Mouse (Mus musculus) embryonic facial prominence, embryonic 10.5 days (tissue): ENCODE measurements at regions not wholly inside any gene's neighbourhood (a gene's known extent, or its start where the extent isn't known, plus 50 kb on each side); places are given as distances from the start of the nearest gene placed in this dataset.

Source experiments
- DNase-seq: peaks from one replicate; pipeline ENCODE4 v3.0.0-alpha.2; 2017; ENCODE audit warnings: low spot score
- H3K27ac ChIP-seq: fragments of 300-500 bp; sonication (generic); replicated peaks from 2 replicates; pipeline ENCODE4 v1.5.1; 2016; ENCODE audit warnings: mild to moderate bottlenecking
- H3K27me3 ChIP-seq: fragments of 300-500 bp; sonication (generic); replicated peaks from 2 replicates; pipeline ENCODE4 v1.6.1; 2016; ENCODE audit warnings: low read depth, mild to moderate bottlenecking; ENCODE audit not compliant: poor library complexity, severe bottlenecking
- H3K36me3 ChIP-seq: fragments of 300-500 bp; sonication (generic); replicated peaks from 2 replicates; pipeline ENCODE4 v1.6.1; 2016; ENCODE audit warnings: mild to moderate bottlenecking, moderate library complexity
- H3K4me1 ChIP-seq: fragments of 300-500 bp; sonication (generic); 2 replicates; pipeline ENCODE4 v1.6.1; 2016
- H3K4me3 ChIP-seq: fragments of 300-500 bp; sonication (generic); 2 replicates; pipeline ENCODE4 v1.5.1; 2016; ENCODE audit warnings: mild to moderate bottlenecking, moderate library complexity
- H3K9me3 ChIP-seq: fragments of 300-500 bp; sonication (generic); 2 replicates; pipeline ENCODE4 v1.6.1; 2016; ENCODE audit warnings: mild to moderate bottlenecking
- WGBS: fragments of 180-500 bp; shearing (Covaris S2); methylation state at CpG from one replicate; pipeline ENCODE4 v1.1.7; 2016; 5-methylcytosine and 5-hydroxymethylcytosine counted together

- Histone ChIP-seq H3K4me1 (0 out of 2 replicates have a peak, but pooled peaks cover 12% of the 10 kb centered on the region), H3K36me3 (no peaks in the 10 kb centered on the region), H3K4me3 (no peak overlapping the region), H3K9me3 (no peaks in the 10 kb centered on the region), H3K27ac (no peak overlapping the region), H3K27me3 (no peaks in the 10 kb centered on the region)
- DNase-seq, result peak; percentile 18
- 66% methylated on average over 12 of the region's 12 CpGs for WGBS
Observed at GRCm38 (mm10) chr1:10880026-10880727, 533.7 kb upstream of the A830018L16Rik start.

GRCm38 (mm10) chr1:10898806-10899205, 515.1 kb upstream of the A830018L16Rik start:
- no peak overlapping the region for H3K27ac ChIP-seq
- no peaks in the 10 kb centered on the region for H3K9me3 ChIP-seq
- no peaks in the 10 kb centered on the region for H3K36me3 ChIP-seq
- DNase-seq, result no peak
- 88% methylated on average over 2 of the region's 2 CpGs for WGBS
- no peaks in the 10 kb centered on the region for H3K4me1 ChIP-seq
- no peaks in the 10 kb centered on the region for H3K27me3 ChIP-seq
- H3K4me3 ChIP-seq, result no peak overlapping the region

DNA sequence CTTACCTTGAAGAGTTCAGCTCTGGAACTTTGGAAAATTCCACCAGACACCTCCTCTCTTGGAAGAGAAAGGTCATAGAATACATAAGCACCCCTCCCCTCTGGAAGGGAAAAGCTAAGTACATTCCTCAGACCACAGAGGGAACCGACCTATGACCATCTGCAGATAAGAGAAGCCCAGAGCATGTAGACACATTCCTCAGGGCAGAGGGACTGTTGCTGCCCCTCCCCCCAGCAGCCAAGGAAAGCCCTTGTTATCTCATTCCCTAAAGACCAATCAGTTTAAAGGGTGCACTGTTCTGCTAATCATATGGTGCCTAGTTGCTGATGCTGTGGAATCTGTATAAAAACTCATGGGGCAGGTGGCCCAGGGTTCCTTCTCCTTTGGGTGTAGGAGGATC, 511.2 kb upstream of the A830018L16Rik start:
- 65% methylated on average over 1 of the region's 1 CpGs for WGBS
- no peak overlapping the region for H3K4me3 ChIP-seq
- H3K27me3 ChIP-seq, result no peaks in the 10 kb centered on the region

GRCm38 (mm10) chr1:10919958-10920357, 493.9 kb upstream of the A830018L16Rik start:
- no peak overlapping the region for H3K4me3 ChIP-seq
- no peaks in the 10 kb centered on the region for H3K4me1 ChIP-seq
- no peak overlapping the region for H3K27ac ChIP-seq
- H3K9me3 ChIP-seq, result no peaks in the 10 kb centered on the region
- no peaks in the 10 kb centered on the region for H3K27me3 ChIP-seq
- 92% methylated on average over 3 of the region's 3 CpGs for WGBS
- H3K36me3 ChIP-seq, result no peaks in the 10 kb centered on the region
- no peak for DNase-seq

More for the DNA sequence above, 511.2 kb upstream of the A830018L16Rik start:
- DNase-seq, result no peak
- H3K36me3 ChIP-seq, result no peaks in the 10 kb centered on the region
- H3K9me3 ChIP-seq, result no peaks in the 10 kb centered on the region
- no peak overlapping the region for H3K27ac ChIP-seq
- H3K4me1 ChIP-seq, result no peaks in the 10 kb centered on the region

GRCm38 (mm10) chr1:10932378-10933077, 481.4 kb upstream of the A830018L16Rik start:
- no peaks in the 10 kb centered on the region for H3K9me3 ChIP-seq
- 54% methylated on average over 5 of the region's 5 CpGs for WGBS
- no peaks in the 10 kb centered on the region for H3K27me3 ChIP-seq
- no peak overlapping the region for H3K27ac ChIP-seq
- H3K36me3 ChIP-seq, result no peaks in the 10 kb centered on the region
- DNase-seq, result no peak
- no peaks in the 10 kb centered on the region for H3K4me1 ChIP-seq
- H3K4me3 ChIP-seq, result no peak overlapping the region

DNA sequence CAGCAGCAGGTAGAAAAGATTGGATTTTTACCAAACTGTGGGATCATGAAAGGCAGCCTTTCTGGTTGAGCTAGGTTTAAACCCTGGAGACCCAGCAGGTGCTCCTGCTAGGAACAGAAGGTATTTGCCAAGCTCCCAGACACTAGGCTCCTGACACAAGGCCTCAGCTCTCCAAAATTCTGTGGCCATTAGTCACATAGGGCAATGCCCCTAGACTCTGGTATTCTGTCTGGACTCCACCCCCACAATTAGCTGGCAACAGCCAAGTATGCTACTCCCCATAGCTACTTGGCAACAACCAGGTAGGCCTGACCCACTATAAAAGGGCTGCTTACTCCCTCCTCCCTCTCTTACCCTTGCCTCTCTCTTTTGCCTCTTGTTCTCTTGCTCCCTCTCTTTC, 480.7 kb upstream of the A830018L16Rik start:
- no peak overlapping the region for H3K4me3 ChIP-seq
- no peak for DNase-seq
- H3K36me3 ChIP-seq, result no peaks in the 10 kb centered on the region
- no peaks in the 10 kb centered on the region for H3K9me3 ChIP-seq
- no peaks in the 10 kb centered on the region for H3K27me3 ChIP-seq
- no peaks in the 10 kb centered on the region for H3K4me1 ChIP-seq
- no peak overlapping the region for H3K27ac ChIP-seq

- WGBS, result 89% methylated on average over 3 of the region's 3 CpGs
- Histone ChIP-seq H3K9me3 (no peaks in the 10 kb centered on the region), H3K27ac (no peak overlapping the region), H3K27me3 (no peaks in the 10 kb centered on the region), H3K4me3 (no peak overlapping the region), H3K36me3 (no peaks in the 10 kb centered on the region), H3K4me1 (no peaks in the 10 kb centered on the region)
- DNase-seq, result no peak
Observed at GRCm38 (mm10) chr1:10938436-10938835, 475.5 kb upstream of the A830018L16Rik start.

DNA sequence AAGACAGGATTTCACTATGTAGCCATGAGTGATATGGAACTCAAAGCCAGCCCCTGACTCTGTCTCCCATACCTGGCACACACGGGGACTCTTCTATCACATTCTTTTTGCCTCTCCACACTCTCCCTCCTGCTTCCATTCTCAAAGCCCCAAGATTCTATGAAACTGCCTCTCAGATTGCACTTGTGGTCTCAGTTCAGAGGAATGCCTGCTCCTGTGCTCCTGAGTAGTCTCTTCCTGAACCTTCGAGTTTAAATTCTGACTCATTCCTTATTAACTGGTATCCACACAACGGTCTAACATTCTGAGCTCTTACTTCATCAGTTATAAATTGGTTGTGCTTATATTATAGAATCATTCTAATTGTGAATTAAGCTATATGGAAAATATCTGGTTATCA, 473.6 kb upstream of the A830018L16Rik start:
- H3K27ac ChIP-seq, result no peak overlapping the region
- no peak overlapping the region for H3K4me3 ChIP-seq
- no peaks in the 10 kb centered on the region for H3K27me3 ChIP-seq
- DNase-seq, result no peak
- no peaks in the 10 kb centered on the region for H3K36me3 ChIP-seq
- WGBS, result 80% methylated on average over 3 of the region's 3 CpGs
- H3K9me3 ChIP-seq, result no peaks in the 10 kb centered on the region
- no peaks in the 10 kb centered on the region for H3K4me1 ChIP-seq

DNA sequence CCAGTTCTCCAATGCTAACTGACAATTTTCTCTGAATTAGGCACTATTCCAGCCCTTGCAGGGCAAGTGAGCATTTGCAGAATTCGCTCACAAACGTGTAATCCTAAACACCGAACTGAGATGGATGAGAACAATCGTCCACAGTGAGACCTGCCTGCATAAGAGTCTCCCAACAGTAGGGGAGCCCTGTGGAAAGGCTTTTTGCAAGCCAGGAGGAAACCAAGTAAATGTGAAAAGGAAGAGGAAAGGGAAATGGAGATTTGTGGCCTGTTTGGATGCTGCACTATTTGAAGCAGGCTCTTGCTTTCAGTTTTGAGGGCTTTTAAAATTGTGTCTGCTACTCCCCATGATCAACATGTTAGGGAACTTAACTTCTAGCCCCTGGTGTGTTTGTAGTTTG, 470.9 kb upstream of the A830018L16Rik start:
- no peak for DNase-seq
- no peaks in the 10 kb centered on the region for H3K4me1 ChIP-seq
- H3K36me3 ChIP-seq, result no peaks in the 10 kb centered on the region
- H3K27me3 ChIP-seq, result no peaks in the 10 kb centered on the region
- no peak overlapping the region for H3K27ac ChIP-seq
- no peaks in the 10 kb centered on the region for H3K9me3 ChIP-seq
- H3K4me3 ChIP-seq, result no peak overlapping the region
- 52% methylated on average over 4 of the region's 4 CpGs for WGBS
